Mouse (Mus musculus) monocyte, adult 2 months (primary cell): ENCODE data around the gene Timp3.
"Not testable (repeated sequence)": the region's sequence is repeated elsewhere in the genome, so short reads cannot be mapped to it uniquely, and the experiment has no call there.

Experiments used
- DNase-seq, 2 experiments: peaks; one replicate each; pipeline ENCODE4 v3.0.0; 2022; ENCODE audit warnings: low spot score in 2 of 2, low read depth in 1 of 2

Timp3 gene

DNA sequence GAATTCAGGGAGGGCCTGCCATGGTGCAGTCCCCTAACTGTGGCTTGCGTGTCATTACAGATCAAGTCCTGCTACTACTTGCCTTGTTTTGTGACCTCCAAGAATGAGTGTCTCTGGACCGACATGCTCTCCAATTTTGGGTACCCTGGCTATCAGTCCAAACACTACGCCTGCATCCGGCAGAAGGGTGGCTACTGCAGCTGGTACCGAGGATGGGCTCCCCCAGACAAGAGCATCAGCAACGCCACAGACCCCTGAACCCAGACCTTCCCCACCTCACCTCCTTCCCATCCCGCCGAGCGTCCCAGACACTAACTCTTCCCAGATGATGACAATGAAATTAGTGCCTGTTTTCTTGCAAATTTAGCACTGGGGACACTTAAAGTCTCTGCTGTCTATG lies 45.5 kb downstream of the Timp3 start:
- no peak for DNase-seq

DNA sequence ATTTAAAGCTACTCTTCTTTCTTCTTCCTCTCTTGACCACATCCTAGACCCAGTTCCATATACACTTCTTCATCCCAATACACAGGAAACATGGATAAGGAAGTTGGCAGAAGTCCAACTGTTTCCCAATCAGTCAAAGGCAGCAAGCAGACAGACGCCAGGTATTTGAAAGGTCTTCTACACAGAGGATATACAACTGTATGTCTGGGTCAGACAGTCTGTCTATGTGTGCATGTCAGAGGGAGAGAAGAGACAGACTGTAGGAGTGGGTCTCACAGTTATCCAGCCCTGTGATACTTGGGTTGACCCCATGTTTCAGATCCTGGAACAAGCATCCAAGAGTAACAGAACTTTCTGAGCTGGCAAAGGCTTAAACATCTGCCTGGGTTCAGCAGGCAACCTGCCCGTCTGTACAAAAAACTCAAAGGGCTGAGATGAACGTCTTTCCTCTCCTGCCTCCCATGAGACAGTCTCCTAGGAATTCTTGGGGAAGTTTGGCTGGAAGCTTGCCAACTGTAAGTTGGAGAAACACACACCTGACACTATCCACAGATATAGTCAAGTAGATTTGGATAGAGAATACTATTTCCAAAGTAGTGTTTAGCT lies 46.2 kb downstream of the Timp3 start:
- no peak for DNase-seq

DNA sequence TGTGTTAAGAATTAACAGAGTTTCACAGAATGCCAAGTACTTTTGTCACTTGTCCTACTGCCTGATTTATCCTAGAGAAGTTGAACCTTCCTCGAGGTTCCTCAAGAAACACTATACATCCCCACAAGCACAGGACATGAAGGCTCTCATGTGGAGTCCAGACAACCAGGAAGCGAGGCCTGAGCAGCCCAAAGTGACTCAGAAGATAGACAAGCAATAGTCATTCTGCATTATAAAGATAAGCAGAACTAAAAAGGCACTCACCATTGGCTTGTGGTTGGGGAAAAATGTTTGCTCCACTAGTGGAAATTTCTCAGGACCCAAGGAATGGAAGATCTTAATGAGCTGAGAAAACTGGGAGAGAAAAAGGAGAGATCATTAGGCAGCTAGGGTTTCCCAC lies 51.1 kb downstream of the Timp3 start:
- DNase-seq, result no peak

DNA sequence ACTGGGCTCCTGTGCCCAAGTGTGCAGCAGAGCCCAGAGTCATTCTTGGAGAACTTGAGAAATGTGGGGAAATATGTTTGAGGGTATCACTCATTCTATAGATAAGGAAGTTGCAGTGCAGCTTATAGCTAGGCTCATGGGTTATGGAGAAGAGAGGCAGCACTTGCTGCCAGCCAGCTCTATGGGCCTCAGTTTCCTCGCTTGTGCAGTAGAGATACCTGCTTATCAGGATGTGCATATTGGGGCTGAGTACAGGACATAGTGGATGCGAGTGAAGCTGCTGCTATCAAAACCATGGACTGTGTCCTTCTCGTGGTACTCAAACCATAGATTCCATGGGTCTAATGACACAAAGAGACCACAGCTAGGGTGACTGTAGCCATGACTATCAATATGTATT lies 52.3 kb downstream of the Timp3 start:
- DNase-seq, result no peak

DNA sequence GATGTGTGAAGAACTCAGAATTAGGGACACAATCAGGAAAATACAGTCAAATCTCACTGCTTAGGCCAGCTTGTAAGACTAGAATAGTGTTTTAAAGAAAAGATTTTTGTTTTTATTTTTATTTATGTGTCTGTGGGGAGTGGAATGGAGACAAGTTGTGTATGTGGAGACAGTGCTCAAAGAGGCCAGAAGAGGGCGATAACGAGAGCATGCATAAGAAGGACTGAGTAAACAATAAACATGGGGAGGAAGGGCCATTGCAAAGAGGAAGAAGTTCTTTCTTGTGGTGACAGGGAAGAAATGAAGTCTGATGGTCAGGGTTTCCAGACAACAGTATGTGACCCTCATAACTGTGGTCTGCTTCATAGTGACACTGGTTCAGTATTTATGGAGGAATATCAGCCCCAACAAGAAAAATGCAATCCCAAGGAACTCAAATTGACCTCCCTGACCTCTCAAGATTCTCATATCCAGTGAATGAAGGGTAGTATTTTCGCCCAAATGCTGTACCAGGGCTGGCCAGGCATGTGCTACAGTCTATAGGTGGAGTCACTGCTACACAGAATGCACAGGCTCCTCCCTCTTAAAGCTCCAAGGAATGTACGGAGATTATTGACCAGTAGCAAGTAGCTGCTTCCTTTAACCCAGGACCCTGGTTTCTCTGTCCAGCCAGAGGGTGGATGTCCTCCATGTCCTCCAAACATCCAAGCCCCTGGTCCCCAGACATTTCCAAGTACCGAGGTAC lies 56.8 kb downstream of the Timp3 start:
- DNase-seq, result no peak

DNA sequence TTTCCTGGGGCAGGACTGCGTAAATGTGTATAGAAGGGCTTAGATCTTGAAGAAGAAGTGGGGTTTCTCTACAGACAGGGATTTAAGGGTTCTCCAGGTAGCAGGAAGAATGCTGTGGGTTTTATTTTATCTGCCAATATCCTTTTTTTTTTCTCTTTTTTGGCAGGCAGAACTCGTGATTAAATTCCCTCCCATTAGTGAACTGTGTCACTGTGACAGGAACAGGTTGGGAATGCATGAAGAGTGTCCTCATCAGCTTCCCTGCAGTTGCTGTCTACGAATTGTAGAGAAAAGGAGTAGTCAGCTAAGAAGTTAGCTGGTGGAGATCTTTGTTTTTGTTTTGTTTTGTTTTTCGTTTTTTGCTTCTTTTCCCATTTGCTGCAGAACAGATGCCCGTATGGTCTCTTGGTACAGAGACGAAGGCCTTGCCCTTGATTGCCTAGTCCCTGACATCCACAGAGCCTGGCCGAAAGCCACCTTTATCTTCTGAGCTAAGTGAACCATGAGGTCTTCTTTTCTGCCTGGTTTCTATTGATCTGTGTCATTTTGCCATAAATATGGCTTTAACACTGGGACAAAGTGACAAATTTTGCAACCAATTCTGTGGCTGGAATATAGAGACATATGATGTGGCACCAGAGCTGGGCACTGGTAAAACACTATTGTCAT lies 58.3 kb downstream of the Timp3 start:
- DNase-seq, result no peak

DNA sequence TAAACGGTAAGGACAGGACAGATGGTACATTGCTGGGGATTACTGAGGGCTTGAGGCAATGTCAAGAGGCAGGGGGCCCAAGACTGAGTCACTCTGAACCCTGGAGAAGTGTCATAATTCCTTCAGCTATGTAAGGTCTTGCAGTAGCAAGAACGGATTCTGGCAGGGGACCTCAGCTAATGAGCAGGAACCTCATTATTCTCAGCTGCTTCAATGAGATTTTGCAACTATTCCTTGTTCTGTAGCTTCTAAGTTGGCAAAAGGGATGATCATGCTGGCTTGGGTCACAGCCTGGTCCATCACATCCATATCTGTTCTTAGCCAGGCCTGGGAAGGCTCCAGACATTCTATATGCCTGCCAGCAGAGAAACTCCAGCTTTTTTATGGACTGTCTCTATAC lies 59.0 kb downstream of the Timp3 start:
- no peak for DNase-seq

DNA sequence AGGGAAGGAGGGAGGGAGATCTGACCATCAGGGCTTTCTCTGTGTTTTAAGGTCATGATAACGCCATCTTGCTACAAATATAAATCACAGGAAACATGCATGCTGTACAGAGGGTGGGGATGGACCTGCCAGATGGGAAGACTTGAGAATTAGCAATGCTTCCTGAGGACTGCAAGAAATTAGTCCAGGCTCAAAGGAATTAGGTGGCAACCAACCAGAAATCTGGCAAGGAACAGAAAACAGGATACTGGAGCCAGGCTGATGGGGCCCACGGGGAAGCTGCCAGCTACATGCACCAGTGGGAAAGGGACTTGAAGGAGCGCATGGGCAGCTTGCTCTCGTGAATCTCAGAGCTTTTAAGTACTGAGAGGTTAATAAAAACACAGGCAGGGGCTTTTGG lies 59.5 kb downstream of the Timp3 start:
- DNase-seq, result no peak

DNA sequence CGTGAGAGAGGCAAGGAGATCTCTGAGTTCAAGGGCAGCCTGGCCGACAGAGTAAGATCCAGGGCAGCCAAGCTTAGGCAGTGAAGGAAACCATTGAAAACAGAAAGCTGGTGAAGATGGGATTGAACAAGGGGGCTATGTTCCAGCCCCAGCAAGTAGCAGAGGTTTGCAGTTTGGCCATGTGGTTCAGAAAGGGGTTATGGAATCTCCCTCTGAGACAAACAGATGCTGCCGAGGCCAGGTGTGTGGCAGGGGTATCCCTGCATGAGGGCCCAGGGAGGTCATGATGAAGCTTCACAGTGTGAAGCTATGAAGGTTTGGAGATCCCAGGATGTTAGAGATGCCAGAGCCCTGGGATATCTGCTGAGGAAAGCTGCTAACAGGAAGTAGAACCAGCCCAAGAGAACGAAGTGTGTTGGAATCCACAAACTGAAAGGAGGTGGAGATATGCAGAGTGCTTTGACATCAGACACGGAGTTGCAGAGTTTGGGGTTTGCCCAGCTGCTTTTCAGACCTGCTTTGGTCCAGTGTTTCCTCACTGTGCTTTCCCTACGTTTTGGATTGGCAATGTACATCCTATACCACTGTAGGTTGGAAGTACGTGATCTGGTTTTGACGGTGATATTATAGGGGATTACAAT lies 63.6 kb downstream of the Timp3 start:
- no peak for DNase-seq

DNA sequence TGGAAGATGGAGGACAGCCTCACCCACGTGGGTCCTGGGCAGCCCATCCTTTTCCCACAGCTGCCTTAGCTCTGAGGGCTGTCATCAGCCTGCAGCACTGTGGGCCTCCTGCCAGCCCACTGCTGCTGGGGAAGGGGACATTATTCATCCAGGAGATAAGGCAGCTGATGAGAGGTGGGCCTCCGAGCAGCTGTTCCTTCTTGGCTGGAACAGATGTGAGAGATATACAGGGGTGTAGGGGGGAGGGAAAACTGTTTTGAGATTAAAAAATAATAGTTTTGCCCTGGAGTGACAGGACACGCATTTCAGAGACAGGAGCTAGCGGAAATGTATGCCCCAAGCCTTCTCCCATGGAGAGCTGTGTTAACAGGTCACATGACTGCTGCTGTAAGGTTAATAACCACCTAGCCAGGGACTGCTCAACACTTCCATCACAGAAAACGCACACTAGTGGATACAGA lies 65.5 kb downstream of the Timp3 start:
- no peak for DNase-seq

DNA sequence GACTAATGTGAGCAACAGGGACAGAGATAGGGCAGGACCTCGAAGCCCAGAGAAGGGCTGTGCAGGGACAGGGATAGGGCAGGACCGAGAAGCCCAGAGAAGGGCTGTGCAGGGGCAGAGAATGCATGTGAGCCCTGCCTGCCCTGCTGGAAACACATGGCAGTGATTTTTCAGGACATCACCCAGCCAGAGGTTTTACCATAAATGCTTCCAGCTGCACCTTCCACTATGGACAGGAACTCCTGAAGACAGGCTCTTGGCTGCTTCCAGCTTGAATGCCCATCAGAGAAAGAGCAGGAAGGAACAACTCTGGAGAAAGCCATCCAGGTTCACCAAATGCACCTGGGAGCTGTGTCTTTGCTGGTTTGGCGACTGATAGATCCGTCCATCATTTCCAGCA lies 67.2 kb downstream of the Timp3 start:
- no peak for DNase-seq

DNA sequence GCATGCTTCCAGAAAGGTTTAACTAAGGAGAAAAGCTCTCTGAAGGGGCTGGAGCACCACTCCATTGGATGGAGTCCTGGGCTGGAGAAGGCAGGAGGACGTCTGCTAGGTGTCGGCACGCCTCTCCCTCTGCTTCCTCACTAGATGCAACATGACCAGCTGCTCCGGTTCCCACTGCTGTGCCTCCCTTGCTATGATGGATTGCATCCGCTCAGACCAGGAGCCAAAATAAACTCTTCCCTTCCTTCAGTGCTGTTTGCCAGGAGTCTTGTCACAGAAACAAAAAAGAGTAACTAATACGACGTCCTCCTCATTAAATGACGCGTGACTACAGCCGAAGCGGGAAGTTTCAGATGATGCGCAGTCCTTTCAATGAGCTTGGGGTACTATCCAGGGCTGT lies 68.6 kb downstream of the Timp3 start:
- DNase-seq, result no peak

DNA sequence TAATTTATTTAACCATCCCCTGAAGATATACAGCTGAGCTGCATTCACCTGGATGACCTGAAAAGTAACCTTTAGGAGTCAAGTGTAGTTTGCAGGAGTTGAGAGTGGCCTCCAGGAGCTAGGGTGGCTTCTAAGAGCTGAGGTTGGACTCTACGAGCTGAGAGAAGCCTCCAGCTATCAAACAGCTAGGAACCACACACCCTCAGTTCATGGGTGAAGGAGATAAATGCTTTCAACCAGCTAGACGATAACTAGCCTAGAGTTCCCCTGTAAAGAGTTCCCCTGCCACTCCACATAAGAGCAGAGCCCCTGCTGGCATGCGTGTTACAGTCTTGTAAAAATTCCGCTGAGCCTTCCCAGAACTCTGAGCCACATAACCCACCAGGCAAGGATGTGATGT lies 69.2 kb downstream of the Timp3 start:
- DNase-seq, result no peak

DNA sequence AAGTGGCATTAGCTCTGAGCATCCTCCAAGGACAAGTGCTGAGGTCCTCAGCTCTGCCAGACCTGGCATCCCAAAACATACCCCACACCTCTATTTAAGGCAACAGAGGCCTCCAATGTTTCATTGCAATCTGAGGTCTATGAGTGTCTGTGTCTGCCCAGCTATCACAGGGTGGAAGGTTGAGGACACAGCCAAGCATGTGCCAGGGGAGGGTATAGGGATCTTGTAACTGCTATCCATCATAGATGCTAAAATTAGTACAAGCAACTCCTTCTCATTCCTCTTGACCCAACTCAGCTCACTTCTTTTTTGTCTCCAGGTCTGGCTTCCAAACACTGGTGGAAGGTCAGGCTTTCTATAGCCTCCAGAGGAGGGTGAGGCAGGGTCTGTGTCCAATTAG lies 71.4 kb downstream of the Timp3 start:
- no peak for DNase-seq

DNA sequence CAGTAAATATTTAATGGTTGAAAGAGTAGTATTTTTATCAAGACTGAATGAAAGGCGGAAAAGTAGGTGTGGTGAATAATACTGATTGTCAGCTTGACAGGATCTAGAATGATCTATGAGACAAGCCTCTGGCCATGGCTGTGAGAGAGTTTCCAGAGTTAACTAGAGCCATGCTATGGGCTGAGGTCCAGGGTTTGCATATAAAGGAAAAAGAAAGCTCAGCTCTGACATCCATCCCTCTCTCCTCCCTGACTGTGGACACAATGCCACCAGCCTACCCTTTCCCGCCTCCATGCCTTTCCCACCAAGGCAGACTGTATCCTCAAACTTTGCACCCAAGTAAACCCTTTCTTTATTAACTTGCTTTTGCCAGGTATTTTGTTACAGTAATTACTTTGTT lies 73.9 kb downstream of the Timp3 start:
- no peak for DNase-seq

DNA sequence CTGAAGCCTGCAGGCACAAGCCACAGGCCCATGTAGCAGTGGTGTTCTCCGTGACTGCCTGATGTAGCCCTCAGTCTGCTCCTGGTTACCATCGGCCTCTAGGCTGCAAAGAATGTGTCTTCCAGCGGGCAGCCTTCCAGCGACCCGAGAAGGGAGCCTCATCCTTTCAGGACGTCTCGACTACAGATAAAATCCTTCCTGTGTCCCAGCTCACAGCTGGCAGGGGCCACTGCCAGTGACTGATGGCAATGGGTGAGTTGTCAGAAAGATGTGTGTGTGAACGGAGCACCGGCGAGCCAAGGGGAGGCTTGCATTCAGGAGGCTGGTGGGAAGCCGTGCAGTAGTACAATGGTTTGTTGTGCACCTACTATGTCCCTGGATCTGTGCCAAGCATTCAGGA lies 75.7 kb downstream of the Timp3 start:
- no peak for DNase-seq

DNA sequence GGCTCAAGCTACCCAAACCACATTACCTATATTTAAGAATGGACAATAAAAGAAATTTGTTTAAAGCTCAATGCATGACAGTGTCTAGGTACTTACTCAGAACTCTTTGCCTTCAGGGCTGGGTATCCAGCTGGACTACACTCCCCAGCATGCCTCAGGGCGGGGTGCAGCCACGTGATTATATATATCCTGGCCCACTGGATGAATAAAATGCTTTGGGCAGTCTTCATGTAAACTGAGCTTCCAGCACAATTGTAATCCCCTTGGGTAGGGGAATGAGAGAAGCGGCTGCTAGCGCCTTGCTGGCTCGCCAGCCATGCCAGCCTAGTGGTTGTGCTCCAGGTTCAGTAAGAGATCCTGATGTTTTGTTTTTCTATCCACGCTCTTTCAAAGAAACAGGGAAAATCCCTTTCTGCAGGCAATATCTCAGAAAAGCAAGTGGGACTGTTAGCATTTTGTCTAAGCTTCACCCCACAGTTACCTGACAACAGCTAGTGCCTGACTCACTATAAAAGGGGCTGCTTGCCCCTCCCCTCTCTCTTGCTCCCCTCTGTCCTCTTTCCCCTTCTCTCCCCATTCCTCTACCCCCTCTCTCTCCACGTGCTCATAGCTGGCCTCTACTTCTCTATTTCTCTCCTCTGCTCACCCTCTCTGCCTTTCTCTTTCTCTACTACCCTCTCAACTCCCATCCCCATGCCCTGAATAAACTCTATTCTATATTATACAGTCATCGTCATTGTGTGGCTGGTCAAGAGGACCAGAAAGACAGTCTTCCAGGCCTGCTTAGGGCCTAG lies 76.4 kb downstream of the Timp3 start:
- no peak for DNase-seq

DNA sequence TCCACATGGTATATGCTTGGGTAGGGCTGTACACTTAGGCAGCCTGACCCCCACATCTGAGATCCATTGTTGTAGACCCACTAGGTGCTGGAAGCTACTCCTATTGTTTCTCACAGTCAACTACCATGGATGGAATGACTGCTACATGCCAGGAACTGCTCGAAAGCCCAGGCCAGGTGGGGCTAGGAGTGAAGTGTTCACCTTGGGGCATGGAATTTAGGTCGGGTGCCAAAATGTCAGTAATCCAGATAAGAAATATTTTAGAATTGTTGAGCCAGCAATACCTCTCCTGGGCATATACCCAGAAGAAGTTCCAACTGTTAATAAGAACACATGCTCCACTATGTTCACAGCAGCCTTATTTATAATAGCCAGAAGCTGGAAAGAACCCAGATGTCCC lies 78.6 kb downstream of the Timp3 start:
- not testable (repeated sequence) for DNase-seq

DNA sequence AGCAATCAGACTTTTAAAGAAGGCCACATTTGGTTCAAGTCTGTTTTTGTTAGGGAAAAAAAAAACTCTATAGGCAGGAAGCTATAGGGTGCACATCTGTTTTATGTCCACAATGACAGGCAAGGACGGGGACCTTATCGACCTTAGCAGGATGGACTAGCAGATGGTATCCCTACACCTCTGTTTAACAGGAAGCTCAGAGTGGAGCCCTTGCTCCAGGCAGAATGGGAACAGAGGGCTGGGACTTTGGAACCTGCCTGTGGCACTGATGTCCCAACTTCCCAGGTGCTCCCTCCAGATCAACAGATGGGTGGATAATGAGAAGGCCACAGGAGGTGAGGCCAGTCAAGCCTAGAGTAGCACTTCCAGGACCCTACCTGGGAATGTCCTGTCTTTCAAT lies 80.5 kb downstream of the Timp3 start:
- DNase-seq, result no peak

DNA sequence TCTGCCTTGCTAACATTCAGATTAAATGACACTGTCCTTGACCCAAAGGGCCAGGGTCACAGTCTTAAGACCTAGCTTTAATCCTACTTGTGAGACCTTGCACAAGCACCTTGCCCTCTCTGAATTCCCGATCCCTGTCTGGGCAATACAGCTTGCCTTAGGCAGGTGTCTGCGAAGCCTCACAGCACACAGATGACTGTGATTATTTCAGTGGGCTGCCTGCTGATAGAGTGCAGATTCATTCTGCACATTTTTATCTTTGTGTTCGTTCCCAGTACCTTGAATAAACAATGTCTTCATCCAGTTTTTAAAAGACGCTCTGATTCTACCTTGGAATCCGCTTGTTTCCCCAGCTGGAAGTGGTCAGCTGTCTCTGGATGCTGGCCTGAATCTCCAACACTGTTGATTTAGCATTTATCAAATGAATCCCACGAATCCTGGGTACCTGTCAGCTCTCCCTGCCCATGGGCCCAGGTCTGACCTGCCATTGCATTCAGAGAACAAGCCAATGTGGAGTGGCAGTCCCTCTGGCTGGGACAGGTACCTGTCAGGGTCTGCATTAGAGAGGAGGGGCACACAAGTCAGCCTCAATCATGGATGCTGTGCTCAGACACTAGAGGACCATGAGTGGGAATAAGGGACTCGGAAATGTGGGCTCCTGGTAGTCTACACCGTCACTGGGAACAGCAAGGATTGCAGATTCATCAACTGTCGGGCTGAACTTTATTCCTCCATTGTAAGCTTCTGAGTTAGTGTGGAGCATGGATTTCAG lies 81.2 kb downstream of the Timp3 start:
- DNase-seq, result no peak

DNA sequence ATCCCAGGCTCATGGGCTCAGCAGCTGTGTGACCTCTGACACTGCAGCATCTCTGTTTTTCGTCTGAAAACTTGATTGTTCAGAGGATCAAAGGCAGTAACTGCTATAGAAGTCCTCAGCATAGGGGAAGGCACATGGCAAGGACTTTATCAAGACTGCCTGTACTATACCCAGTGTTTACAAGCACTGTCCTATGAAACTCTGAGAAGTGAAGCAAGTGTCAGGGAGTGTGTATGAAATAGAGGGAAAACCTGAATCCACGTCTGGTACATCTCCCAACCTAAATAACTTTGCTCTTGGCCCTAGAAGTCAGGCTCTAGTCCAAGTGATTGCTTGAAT lies 81.7 kb downstream of the Timp3 start:
- no peak for DNase-seq
